Mouse (Mus musculus) spleen, postnatal 0 days (tissue): ENCODE results near the gene Aplp2. TPM values are rescaled to one million over a fixed set of nuclear protein-coding genes. Genes with fewer than 3 reads are reported as not detected.

Experiments
- polyA plus RNA-seq: library from polyadenylated mRNA; unstranded; fragments of >200 nt; fragmentation: Nextera tagmentation; extraction: Ambion mirVana; gene quantifications from 2 replicates; pipeline ENCODE4 v1.2.1, GENCODE M21; 2015

Gene Aplp2
- polyA plus RNA-seq: 199 and 214 TPM in 2 replicates

DNA sequence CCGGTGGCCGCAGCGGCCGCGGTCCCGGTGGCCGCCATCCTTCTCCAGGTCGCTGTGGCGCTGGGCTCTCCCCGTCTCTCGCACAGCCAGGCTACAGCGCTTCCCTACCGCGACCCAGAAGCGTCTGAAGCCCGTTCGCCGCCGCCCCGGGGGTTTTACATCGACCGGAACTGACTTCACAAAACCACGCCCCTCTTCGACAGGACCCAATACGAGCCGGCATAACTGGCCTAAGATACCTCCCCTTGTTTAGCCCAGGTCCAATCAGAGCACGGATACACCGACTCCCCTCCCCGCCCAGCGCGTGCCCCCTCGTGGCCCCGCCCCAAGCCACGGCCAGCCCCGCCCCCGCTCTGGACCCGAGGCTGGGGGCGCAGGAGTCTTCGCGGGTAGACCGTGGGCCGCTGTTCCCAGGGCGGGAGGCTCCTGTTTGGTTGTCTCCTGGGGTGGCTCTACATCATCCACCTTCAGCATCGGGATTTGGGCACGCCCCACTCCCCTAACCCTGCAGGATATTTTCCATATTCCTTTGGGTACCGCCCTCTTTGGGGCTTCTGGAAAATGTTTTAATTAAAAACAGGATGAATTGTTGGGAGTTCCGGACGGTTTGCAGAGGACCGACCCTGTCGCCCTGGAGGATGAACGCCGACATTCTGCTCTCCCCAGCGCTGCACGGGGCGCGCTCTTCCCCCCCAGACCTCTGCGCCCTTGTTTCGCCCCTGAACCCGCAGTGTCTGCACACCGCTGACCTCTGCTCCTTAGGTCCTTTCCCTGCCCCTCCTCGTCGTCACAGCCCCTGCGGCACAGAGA is at the start of gene Aplp2:
TSS of gene Aplp2 (minus strand) at position 126 of the 810 bp plus-strand sequence.

DNA sequence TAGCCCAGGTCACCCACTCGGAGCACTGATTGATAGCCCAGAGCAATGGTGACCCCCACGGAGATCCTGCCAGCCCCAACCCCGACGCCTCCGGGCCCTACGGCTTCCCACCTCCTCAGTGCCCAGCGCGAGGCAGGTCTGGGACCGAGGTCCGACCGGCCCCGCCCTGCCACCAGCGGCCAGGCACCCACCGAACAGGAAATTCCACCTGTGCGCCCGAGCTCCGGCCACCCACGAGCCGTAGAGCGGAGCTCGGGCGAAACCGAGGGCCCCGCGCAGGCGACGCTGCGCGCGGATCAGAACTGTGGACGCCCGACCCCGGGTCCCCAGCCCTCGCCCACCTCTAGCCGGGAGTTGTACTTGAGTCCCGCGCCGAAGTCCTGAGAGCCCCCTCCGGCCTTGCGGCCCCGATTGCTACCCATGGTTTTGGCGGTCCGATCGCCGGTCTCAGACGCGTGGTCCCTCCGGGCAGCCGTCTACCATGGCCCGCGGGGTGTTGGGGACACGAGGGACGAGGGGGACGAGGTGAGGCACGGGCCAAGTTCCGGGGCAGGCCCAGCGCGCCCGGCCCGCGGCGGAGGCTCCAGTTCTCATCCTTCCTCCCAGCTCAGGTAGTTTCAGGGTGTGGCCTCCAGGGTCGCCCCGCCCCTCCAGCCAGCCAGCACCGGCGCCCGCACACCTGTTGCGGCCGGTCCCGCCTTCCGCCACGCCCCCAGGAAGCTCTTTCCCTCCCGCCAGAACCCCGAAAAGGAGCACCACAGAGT is 80.2 kb downstream of the Aplp2 start, which contains the start of gene St14:
TSS of gene St14 (minus strand) at position 649 of the 764 bp plus-strand sequence.

Other genes with a start within 250 kb of the Aplp2 start
- 6.9 and 7.6 TPM in 2 replicates for gene Zbtb44, start 181.2 kb downstream of the Aplp2 start, polyA plus RNA-seq
- gene St14, start 80.0 kb downstream of the Aplp2 start, polyA plus RNA-seq: 1.00 and 1.2 TPM in 2 replicates
- 2.0 TPM in 2 replicates for gene Prdm10, start 68.7 kb upstream of the Aplp2 start, polyA plus RNA-seq
- 9.4 and 10.9 TPM in 2 replicates for gene Nfrkb, start 174.4 kb upstream of the Aplp2 start, polyA plus RNA-seq